Mouse (Mus musculus): Measurements from ENCODE around the gene Gm9602. TPM values are rescaled to one million over a fixed set of nuclear protein-coding genes. Genes with fewer than 3 reads are reported as not detected.
"Not testable (repeated sequence)": the region's sequence is repeated elsewhere in the genome, so short reads cannot be mapped to it uniquely, and the experiment has no call there.

Gene Gm9602
- total RNA-seq (2021) = not detected
- long read RNA-seq, experiment 1 = 0 reads
- long read RNA-seq, experiment 2 = 0 reads

- DNase-seq; intact Hi-C loops (cut with DNase I); H3K27ac ChIP-seq; H3K4me3 ChIP-seq: not testable (repeated sequence)
These were observed at the start of gene Gm9602 for GRCm38 (mm10) chr14:4776037-4776436. TSS of gene Gm9602 (plus strand) at chr14:4776337.

GRCm38 (mm10) chr14:4806421-4806820 is 30.3 kb downstream of the Gm9602 start:
- H3K27ac ChIP-seq; intact Hi-C loops (cut with DNase I); H3K4me3 ChIP-seq: not testable (repeated sequence)
- DNase-seq = peak; percentile 14

DNA sequence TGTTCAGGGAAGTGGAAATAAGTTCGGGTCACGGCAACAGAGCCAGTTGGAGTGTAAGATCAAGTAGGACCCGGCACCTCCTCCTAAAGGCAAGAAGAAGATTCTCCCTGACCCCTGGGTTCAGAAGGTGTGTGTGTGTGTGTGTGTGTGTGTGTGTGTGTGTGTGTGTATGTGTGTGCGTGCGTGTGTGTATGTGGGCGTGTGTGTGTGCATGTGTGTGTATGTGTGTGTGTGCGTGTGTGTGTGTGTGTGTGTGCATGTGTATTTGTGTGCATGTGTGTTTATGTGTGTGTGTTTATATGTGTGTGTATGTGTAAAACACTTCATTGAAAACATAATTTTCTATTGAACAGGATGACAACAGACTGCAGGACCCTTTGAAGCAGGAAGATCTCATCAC is 45.8 kb downstream of the Gm9602 start:
- intact Hi-C loops (cut with DNase I); H3K4me3 ChIP-seq; H3K27ac ChIP-seq; DNase-seq: not testable (repeated sequence)

Other genes with a start within 250 kb of the Gm9602 start
- not detected for gene Gm3047, start 220.9 kb upstream of the Gm9602 start, total RNA-seq (2021)
- gene Gm8159, start 144.0 kb upstream of the Gm9602 start, total RNA-seq (2021) = not detected
- not detected for gene Gm3239, start 112.1 kb upstream of the Gm9602 start, total RNA-seq (2021)
- not detected for gene Gm7876, start 67.1 kb upstream of the Gm9602 start, total RNA-seq (2021)
- gene Gm3252, start 49.6 kb upstream of the Gm9602 start, total RNA-seq (2021) = not detected
- gene Gm3269, start 61.8 kb downstream of the Gm9602 start, total RNA-seq (2021) = not detected
- under 1 TPM in 1 of 2 experiments, not detected in 1; 0.84 TPM for gene Gm3264, start 79.2 kb downstream of the Gm9602 start, total RNA-seq (2021)
- gene Gm3278, start 116.1 kb downstream of the Gm9602 start, total RNA-seq (2021) = not detected
- gene Gm8297, start 207.6 kb downstream of the Gm9602 start, total RNA-seq (2021) = not detected
- not detected for gene Gm3298, start 239.6 kb downstream of the Gm9602 start, total RNA-seq (2021)

Data from gastrocnemius, adult 2 months (tissue).